Mouse (Mus musculus) frontal cortex, postnatal 14 days (tissue): ENCODE measurements around the gene Acbd6.

Source experiments
- DNase-seq, 2 experiments: peaks; one replicate each; pipeline ENCODE4 v3.0.0; 2022; ENCODE audit warnings: low spot score in 2 of 2

Gene Acbd6

DNA sequence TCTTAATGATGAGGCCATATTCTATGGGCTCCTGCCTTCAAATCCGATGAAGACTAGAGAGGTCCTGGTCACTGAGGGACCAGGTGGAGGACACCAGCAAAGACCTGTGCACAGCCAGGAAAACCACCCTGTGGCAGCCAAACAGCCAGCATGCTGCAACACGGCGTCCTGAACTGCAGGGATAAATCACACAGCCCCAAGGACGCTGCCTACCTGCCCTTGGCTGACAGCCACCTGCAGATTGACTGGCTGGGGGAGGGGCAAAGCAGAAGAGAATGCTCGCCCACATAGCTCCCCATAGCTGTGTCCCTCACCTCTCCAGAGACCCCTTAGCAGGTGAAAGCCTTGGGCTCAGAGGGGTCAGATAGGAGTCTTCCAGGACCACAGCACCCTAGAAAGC, 162.1 kb downstream of the Acbd6 start:
- DNase-seq = no peak

DNA sequence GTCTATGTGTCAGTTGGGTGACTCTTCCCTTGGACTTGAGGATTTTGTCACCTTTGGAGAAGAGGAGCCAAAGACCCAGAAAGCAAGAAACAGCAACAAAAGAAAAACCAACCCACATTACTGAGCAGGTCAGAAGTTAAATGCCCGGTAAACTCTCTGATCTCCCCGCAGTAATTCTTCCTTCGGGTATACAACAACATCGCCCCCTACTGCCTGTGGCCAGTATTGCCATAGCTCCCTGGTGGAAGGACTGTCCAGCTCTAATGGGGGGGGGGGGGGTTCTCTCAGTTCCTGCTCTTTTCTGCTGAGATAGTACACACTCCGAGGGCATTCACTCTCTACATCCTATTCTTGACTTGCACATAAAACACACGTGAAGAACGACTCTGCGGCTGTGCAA, 163.5 kb downstream of the Acbd6 start:
- DNase-seq = no peak

DNA sequence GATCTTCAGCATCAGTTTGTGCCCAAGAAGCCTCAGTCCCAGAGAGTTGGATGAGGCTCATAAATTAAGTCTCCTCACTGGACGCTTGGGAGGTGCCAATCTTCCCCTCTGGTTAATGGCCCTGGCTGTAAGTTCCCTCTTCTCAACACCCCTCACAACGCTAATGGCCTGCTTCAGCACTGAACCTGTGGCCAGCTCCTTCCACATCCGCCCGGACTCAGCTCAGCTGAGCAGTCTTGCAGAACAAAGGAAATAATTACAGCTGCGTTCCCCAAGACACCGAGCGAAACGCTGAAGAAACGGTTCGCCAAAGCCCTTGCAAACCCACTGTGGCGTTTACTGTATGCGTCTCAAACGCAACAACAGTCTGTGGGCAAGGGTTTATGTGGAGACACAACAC, 164.3 kb downstream of the Acbd6 start:
- no peak for DNase-seq

DNA sequence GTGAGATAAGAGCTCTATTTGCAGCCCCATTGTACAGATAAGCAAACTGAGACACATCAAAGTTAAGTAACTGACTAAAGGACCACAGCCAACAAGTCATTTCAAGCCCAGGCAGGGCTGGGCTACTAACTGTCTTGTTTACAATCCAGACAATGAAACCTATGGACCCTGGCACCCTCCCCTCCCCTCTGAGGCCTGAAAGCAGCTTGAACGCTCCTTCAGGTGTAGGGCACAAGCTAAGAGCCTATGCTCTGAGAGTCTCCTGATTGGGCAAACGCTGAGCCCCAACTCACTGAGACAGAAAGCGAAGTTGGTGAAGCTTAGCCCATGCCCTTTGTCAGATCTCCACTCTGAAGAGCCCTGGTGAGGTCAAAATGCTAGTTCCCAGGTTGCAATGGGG, 166.4 kb downstream of the Acbd6 start:
- no peak for DNase-seq

DNA sequence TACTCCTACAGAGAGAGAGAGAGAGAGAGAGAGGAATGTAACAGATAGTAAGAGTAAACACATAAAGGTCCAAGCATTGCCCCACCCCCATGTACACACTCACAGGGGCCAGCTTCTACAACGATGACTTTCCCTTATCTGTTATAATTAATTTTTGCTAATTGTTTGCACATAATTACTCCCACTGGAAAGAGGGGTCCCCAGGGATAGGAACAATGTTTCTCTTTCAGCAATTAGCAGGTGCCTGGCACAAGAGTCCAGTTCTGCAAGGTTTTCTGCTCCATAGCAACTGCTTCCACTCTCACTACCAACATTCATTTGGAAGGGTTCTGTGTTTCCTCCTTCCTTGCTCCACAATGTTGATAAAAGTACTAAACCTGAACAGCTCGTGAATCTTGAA, 168.0 kb downstream of the Acbd6 start:
- DNase-seq = no peak

DNA sequence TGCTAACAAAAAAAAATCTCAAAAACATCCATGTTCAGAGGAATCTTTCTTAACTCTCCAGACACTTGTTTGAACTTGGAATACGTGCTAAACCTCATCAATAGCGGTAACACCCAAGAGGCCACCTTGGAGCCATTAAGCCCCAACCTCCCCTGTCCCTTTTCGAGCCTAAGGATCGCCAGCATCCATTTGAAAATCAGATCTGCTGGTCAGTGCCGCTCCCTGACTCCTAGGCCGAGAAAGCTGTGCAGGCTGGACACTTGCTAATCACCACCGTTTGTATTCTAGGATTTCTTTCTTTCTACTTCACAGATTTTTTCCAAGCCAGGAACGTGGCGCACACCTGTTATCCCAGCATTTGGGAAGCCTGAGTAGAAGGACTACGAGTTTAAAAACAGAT, 169.9 kb downstream of the Acbd6 start:
- no peak for DNase-seq

DNA sequence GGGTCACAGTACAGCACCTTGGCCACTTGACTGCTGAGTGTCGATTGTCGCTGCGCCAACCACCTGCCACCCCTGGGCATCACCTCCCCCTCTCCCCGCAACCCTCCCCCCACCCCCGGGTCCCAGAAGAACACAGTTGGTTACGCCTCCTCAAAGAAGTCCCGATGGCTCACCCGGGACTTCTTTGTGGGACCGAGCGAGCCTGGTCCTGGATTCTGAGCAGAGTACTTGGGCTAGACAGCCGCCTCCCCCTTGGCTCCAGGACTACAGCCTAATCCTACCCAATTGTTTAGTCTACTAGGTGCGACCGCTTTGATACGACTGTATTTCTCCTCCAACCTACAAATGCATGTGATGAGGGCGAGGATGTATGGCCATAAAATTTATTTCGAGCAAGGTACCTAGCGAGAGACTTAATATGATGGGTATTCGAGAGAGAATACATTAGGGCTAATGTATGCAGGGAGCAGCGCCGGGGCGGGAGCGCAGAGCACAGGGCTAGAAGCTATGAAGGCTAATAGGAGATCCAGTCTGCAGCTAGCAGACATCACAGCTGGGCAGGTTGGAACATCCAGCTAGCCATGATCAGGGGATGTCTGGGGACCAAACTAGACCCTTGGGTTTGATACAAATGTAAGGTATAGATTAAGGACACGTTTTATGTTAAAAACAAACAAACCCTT, 171.3 kb downstream of the Acbd6 start:
- no peak for DNase-seq

DNA sequence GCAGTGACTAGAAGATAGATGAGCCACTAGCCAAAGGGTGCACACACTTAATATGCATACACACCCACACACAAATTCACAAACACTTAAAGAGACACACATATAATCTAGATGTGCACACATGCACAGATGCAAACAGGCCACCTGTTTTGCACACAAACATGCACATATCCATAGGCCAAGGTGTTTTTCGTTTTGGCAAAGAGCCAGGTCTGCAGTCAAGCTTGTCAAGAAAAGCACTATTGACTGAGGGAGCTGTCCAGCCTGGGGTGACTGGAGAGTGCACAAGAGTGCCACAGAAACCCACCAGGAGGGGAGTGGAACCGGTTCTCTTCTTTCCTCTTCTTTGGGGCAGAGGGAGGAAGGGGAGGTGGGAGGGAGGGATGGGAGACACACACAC, 173.2 kb downstream of the Acbd6 start:
- no peak for DNase-seq

DNA sequence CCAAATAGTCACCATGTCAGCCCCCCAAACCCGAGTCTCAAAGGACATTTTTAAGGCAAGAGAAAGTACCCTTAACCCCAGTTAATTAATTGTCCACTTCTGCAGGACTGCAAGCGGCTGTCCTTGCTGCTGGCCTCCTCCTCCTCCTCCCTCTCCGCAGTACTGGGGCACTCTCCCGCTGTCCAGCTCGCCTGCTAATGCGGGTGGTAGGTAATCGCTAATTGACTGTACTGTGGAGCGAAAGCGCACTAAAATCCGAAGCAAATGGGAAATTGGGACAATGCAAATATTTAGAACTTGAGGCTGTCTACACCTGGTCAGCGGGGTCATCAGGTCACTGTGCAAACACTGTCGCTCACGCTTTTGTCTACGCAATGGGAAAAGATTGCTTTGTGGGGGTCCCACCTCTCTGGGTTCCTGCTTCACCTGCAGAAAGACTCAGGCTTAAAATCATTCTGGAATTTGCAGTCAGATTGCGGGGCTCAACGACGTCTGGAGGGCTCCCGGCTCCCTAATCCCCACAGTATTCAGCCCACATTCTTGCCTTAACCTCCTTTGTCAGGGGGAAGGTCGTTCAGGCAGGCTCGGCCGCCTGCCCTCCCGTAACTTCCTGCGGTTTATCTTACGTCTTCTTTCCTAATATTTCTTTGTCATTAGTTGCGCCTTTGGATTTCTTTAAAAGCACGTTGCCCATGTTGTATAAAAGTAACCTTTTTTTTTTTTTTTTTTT, 178.3 kb downstream of the Acbd6 start:
- no peak for DNase-seq

DNA sequence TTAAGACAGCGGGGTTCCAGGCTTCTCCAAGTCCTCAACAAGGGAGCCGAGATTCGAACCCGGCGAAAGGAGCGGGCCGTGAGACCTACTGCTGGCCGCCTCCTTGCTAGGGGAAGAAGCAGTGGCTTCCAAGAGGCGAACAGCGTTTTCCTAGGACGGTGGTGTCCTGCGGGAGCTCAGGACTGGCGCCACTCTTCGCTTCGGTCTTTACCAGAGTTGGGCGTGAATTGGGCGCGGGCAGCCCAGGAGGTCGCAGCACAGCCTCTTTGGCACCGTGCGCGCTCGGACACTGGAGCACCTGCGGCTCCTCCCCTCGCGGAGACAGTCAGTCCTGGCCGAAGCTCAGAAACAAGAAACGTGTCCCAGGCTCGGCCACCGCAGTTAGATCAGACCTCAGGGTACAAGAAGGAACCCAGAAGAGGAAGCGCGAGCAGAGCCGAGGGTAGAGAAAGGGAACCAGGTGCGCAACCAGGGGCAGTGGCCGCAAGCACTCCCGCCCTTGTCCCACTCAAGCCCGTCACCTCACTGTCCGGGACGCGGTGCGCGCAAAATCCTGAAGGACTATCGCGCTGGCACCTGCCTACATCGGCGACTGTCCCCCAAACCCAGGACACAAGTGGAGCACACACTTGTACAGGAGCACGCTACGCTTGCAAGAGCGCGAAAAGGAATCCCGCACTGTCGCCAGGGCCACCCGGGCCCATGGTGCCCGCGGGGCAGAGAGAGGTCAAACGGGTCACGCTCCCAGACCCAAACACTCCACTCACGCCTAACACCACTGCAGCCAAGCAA, 179.3 kb downstream of the Acbd6 start:
- no peak for DNase-seq

DNA sequence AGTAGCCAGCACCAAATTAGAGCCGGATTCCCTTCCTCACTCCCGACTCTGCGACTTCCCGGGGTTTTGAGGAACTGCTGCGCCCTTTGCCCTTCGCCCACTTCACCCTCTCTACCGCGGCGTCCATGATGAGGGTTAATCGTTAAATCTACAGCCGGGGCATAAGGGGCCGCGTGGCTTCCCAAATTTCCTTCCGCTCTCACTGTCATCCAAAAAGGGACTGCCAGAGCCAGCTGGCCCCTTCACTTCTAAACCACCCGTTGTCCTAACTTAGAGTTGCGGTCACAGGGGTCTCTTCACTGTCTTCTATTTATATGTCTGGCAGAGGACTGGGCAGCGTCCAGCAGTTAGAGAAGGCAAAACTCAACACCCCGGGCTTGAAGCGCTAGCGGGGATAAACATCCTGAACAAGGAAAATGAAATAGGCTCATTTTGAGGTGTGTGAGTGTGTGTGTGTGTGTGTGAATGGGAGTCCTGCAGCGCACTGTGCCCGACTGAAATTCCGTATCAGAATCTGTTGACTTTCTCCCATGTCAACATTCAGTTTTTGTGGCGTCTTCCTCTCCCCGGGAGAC, 180.0 kb downstream of the Acbd6 start:
- no peak for DNase-seq
